Mouse (Mus musculus) kidney, adult 11 months (tissue): ENCODE measurements at regions not wholly inside any gene's neighbourhood (a gene's known extent, or its start where the extent isn't known, plus 50 kb on each side); places are given as distances from the start of the nearest gene placed in this dataset.

ENCODE experiments used
- DNase-seq: peaks from one replicate; pipeline ENCODE4 v3.0.0; 2022

- DNase-seq = no peak
Measured at GRCm38 (mm10) chr11:113098360-113098759, 316.3 kb downstream of the Sox9 start.

GRCm38 (mm10) chr11:113100800-113101199 lies 318.8 kb downstream of the Sox9 start:
- no peak for DNase-seq

GRCm38 (mm10) chr11:113101534-113101933 lies 319.5 kb downstream of the Sox9 start:
- DNase-seq = peak; percentile 27

GRCm38 (mm10) chr11:113103161-113103845 lies 321.3 kb downstream of the Sox9 start:
- DNase-seq = no peak

GRCm38 (mm10) chr11:113105371-113105770 lies 323.3 kb downstream of the Sox9 start:
- no peak for DNase-seq

- no peak for DNase-seq
Measured at GRCm38 (mm10) chr11:113107205-113107844, 325.3 kb downstream of the Sox9 start.

- DNase-seq = no peak
Measured at GRCm38 (mm10) chr11:113107966-113108699, 326.1 kb downstream of the Sox9 start.

- no peak for DNase-seq
Measured at GRCm38 (mm10) chr11:113109096-113109495, 327.1 kb downstream of the Sox9 start.

- no peak for DNase-seq
Measured at GRCm38 (mm10) chr11:113113220-113113817, 331.3 kb downstream of the Sox9 start.

- no peak for DNase-seq
Measured at GRCm38 (mm10) chr11:113117179-113117898, 335.3 kb downstream of the Sox9 start.

- DNase-seq = no peak
Measured at GRCm38 (mm10) chr11:113120570-113120969, 338.5 kb downstream of the Sox9 start.

GRCm38 (mm10) chr11:113121307-113121706 lies 339.3 kb downstream of the Sox9 start:
- no peak for DNase-seq

GRCm38 (mm10) chr11:113122137-113122536 lies 340.1 kb downstream of the Sox9 start:
- DNase-seq = no peak

- DNase-seq = no peak
Measured at GRCm38 (mm10) chr11:113122964-113123363, 340.9 kb downstream of the Sox9 start.

GRCm38 (mm10) chr11:113125832-113126231 lies 343.8 kb downstream of the Sox9 start:
- DNase-seq = no peak

- DNase-seq = no peak
Measured at GRCm38 (mm10) chr11:113129192-113129591, 347.2 kb downstream of the Sox9 start.

GRCm38 (mm10) chr11:113129975-113130374 lies 348.0 kb downstream of the Sox9 start:
- no peak for DNase-seq

- DNase-seq = no peak
Measured at GRCm38 (mm10) chr11:113132078-113133064, 350.3 kb downstream of the Sox9 start.

- no peak for DNase-seq
Measured at GRCm38 (mm10) chr11:113133407-113133806, 351.4 kb downstream of the Sox9 start.

- no peak for DNase-seq
Measured at GRCm38 (mm10) chr11:113135261-113135660, 353.2 kb downstream of the Sox9 start.

GRCm38 (mm10) chr11:113138462-113138861 lies 356.4 kb downstream of the Sox9 start:
- no peak for DNase-seq

- no peak for DNase-seq
Measured at GRCm38 (mm10) chr11:113140595-113140994, 358.6 kb downstream of the Sox9 start.
